In the genomic region with DNA sequence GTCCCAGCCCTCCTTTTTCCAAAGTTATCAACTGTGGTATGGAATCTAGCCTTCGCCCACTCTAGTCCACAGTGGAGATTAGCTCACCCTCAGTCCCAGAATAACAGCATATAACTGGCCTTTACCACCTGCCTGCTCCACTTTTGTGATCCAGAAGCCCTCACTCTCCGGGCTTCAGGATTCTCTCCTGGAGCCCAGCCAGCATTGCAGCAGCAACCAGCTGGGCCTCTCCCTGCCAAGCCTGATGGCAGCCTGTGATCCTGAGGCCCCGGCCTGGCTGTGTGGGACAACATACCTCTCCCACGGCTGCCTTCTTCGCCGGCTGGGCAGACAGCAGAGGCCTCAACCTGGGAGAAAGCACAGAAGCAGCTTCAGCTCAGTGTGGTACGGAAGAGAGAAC, we compare ENCODE assay signal across 11 mouse cellular contexts. TPM values are rescaled to one million over a fixed set of nuclear protein-coding genes. Genes with fewer than 3 reads are reported as not detected.
DNase-seq lines count a peak whose midpoint lies in the region; ATAC-seq and TF ChIP-seq lines count a peak whose summit lies in the region.
"Had no signal": no experiment of that assay in that cellular context is flagged by ENCODE, and none has a peak within 500 bp of the region (broad histone marks: within the 10 kb centered on the region; RNA-seq: fewer than 3 reads in every experiment).

No protein-coding gene starts in this region.

- peaks cover 31% of the 10 kb centered on the region for H3K4me1 ChIP-seq in cerebellum, adult 2 months (ENCODE audit: control insufficient read depth, insufficient read depth, low read length)
- peaks cover 40% of the 10 kb centered on the region for H3K4me1 ChIP-seq in heart, embryonic 13.5 days

- no peaks in the 10 kb centered on the region for H3K27me3 ChIP-seq in cerebellum, adult 2 months (ENCODE audit: control insufficient read depth, insufficient read depth, low read length)
- no peaks in the 10 kb centered on the region for H3K27me3 ChIP-seq in heart, embryonic 13.5 days (replicated peaks)

- no peak overlapping the region for H3K4me2 ChIP-seq in heart, embryonic 13.5 days

- TF ChIP-seq CTCF in layer of hippocampus, adult 2 months (conservative IDR thresholded peaks at IDR 0.05), result no peak
- TF ChIP-seq CTCF in cerebellum, adult 2 months (IDR thresholded peaks at IDR 0.05; ENCODE audit: borderline replicate concordance, insufficient read depth, low read depth, low read length), result no peak

- TF ChIP-seq POLR2A in cerebellum, adult 2 months (IDR thresholded peaks at IDR 0.05; ENCODE audit: borderline replicate concordance, insufficient read depth, low read length), result no peak

- peak overlapping the region; percentile 67 for H3K9ac ChIP-seq in heart, embryonic 13.5 days

- no peak overlapping the region for H3K4me3 ChIP-seq in layer of hippocampus, adult 2 months
- H3K4me3 ChIP-seq in cerebellum, adult 2 months (replicated peaks; ENCODE audit: insufficient read depth, low read depth, low read length), result no peak overlapping the region
- H3K4me3 ChIP-seq in heart, embryonic 13.5 days, result no peak overlapping the region
- H3K4me3 ChIP-seq: midbrain, embryonic 10.5 days had no signal

- ATAC-seq in cerebellum, adult (ENCODE audit: insufficient number of reproducible peaks, low FRiP score, low TSS enrichment), result peak; percentile 45; the same call in 1 of the 2 replicates
- ATAC-seq in heart, embryonic 13.5 days (ENCODE audit: extremely low read depth, insufficient number of reproducible peaks, low FRiP score, low TSS enrichment), result no peak

- no peak for DNase-seq in layer of hippocampus, adult 2 months (ENCODE audit: low spot score in 2 of 2)
- DNase-seq in layer of hippocampus, postnatal 25 days (ENCODE audit: extremely low spot score in 1 of 2, low spot score in 1 of 2), result no peak
- peak; percentile 72 to 83 for DNase-seq in cerebellum, adult 2 months
- DNase-seq in adrenal gland, adult 2 months, result no peak
- DNase-seq in thymus, postnatal 14 days, result no peak
- DNase-seq in layer of hippocampus, adult 8-10 months (ENCODE audit: low spot score in 2 of 2), result no peak
- DNase-seq: kidney, adult 11 months; lung, adult 2 months had no signal

- peaks cover 81% of the 10 kb centered on the region for H3K36me3 ChIP-seq in heart, embryonic 13.5 days

- H3K27ac ChIP-seq in layer of hippocampus, adult 2 months, result peak overlapping the region; percentile 1; the same call in 1 of the 2 replicates
- peak overlapping the region; percentile 37 for H3K27ac ChIP-seq in cerebellum, adult 2 months (ENCODE audit: insufficient read depth, low read length)
- peak overlapping the region; percentile 92 for H3K27ac ChIP-seq in heart, embryonic 13.5 days (replicated peaks)
- H3K27ac ChIP-seq: midbrain, embryonic 10.5 days had no signal

- 4% methylated on average over 7 of the region's 7 CpGs for WGBS in cerebellum, adult 2 months
- WGBS in heart, embryonic 13.5 days, result 50% methylated on average over 7 of the region's 7 CpGs

- no peaks in the 10 kb centered on the region for H3K9me3 ChIP-seq in heart, embryonic 13.5 days
- H3K9me3 ChIP-seq: midbrain, embryonic 10.5 days had no signal

RNA-seq across cellular contexts. Expression of a gene that starts 14.9 kb away (rescaled TPM):
- 10 to 100 TPM; 55.8 to 55.9 TPM for total RNA-seq in layer of hippocampus, adult 2 months (2021)
- 10 to 100 TPM; 55.3 to 56.5 TPM for total RNA-seq in layer of hippocampus, postnatal 25 days (2021)
- 61.6 and 68.6 TPM in 2 replicates for polyA plus RNA-seq in cerebellum, adult 2 months (2012; rRNA removed)
- polyA plus RNA-seq in heart, embryonic 13.5 days (2015; fragmentation: Nextera tagmentation; extraction: Ambion mirVana), result 21.7 and 22.0 TPM in 2 replicates
- total RNA-seq in adrenal gland, adult 2 months (2021), result 10 to 100 TPM; 14.6 to 24.7 TPM
- polyA plus RNA-seq in adrenal gland, adult 2 months (2012; rRNA removed), result 165 and 232 TPM in 2 replicates
- 10 to 100 TPM; 55.3 to 61.7 (median 58.9) TPM for total RNA-seq in layer of hippocampus, adult 8-10 months (2022)

RNA-seq across cellular contexts. Expression of a gene that starts 19.5 kb away (rescaled TPM):
- total RNA-seq in layer of hippocampus, adult 2 months (2021), result 10 to 100 TPM in 1 of 2 experiments, 1 to 10 TPM in 1; 9.8 to 10.1 TPM
- 10 to 100 TPM; 10.8 to 11.9 TPM for total RNA-seq in layer of hippocampus, postnatal 25 days (2021)
- polyA plus RNA-seq in cerebellum, adult 2 months (2012; rRNA removed), result 23.8 and 24.2 TPM in 2 replicates
- polyA plus RNA-seq in heart, embryonic 13.5 days (2015; fragmentation: Nextera tagmentation; extraction: Ambion mirVana), result 45.3 and 47.2 TPM in 2 replicates
- 10 to 100 TPM; 24.6 to 34.4 TPM for total RNA-seq in adrenal gland, adult 2 months (2021)
- 35.4 and 45.9 TPM in 2 replicates for polyA plus RNA-seq in adrenal gland, adult 2 months (2012; rRNA removed)
- 10 to 100 TPM in 3 of 4 experiments, 1 to 10 TPM in 1; 9.7 to 12.1 (median 11.1) TPM for total RNA-seq in layer of hippocampus, adult 8-10 months (2022)

RNA-seq across cellular contexts. Expression of a gene that starts 31.9 kb away (rescaled TPM):
- total RNA-seq in layer of hippocampus, adult 2 months (2021), result 10 to 100 TPM; 44.1 to 52.1 TPM
- 10 to 100 TPM; 40.3 to 46.3 TPM for total RNA-seq in layer of hippocampus, postnatal 25 days (2021)
- polyA plus RNA-seq in cerebellum, adult 2 months (2012; rRNA removed), result 23.0 and 24.4 TPM in 2 replicates
- polyA plus RNA-seq in heart, embryonic 13.5 days (2015; fragmentation: Nextera tagmentation; extraction: Ambion mirVana), result 2.5 and 2.7 TPM in 2 replicates
- total RNA-seq in adrenal gland, adult 2 months (2021), result 1 to 10 TPM; 3.5 to 6.1 TPM
- polyA plus RNA-seq in adrenal gland, adult 2 months (2012; rRNA removed), result 12.8 and 25.8 TPM in 2 replicates
- total RNA-seq in layer of hippocampus, adult 8-10 months (2022), result 10 to 100 TPM; 47.1 to 61.1 (median 56.9) TPM

RNA-seq across cellular contexts. Expression of a gene that starts 39.1 kb away (rescaled TPM):
- 10 to 100 TPM; 55.6 to 57.4 TPM for total RNA-seq in layer of hippocampus, adult 2 months (2021)
- total RNA-seq in layer of hippocampus, postnatal 25 days (2021), result 10 to 100 TPM; 46.6 to 61.8 TPM
- polyA plus RNA-seq in cerebellum, adult 2 months (2012; rRNA removed), result 52.0 and 52.4 TPM in 2 replicates
- 32.5 and 35.5 TPM in 2 replicates for polyA plus RNA-seq in heart, embryonic 13.5 days (2015; fragmentation: Nextera tagmentation; extraction: Ambion mirVana)
- total RNA-seq in adrenal gland, adult 2 months (2021), result 10 to 100 TPM; 41.9 to 46.8 TPM
- 70.6 and 71.2 TPM in 2 replicates for polyA plus RNA-seq in adrenal gland, adult 2 months (2012; rRNA removed)
- 10 to 100 TPM; 49.3 to 59.4 (median 57.4) TPM for total RNA-seq in layer of hippocampus, adult 8-10 months (2022)

RNA-seq across cellular contexts. Expression of a gene that starts 52.9 kb away (rescaled TPM):
- total RNA-seq in layer of hippocampus, adult 2 months (2021), result 10 to 100 TPM; 79.6 to 81.8 TPM
- total RNA-seq in layer of hippocampus, postnatal 25 days (2021), result 10 to 100 TPM; 94.2 to 97.8 TPM
- 136 and 151 TPM in 2 replicates for polyA plus RNA-seq in cerebellum, adult 2 months (2012; rRNA removed)
- 7.0 and 7.7 TPM in 2 replicates for polyA plus RNA-seq in heart, embryonic 13.5 days (2015; fragmentation: Nextera tagmentation; extraction: Ambion mirVana)
- 10 to 100 TPM; 38.7 to 42.1 TPM for total RNA-seq in adrenal gland, adult 2 months (2021)
- 51.9 and 66.9 TPM in 2 replicates for polyA plus RNA-seq in adrenal gland, adult 2 months (2012; rRNA removed)
- total RNA-seq in layer of hippocampus, adult 8-10 months (2022), result 100 to 1,000 TPM in 3 of 4 experiments, 10 to 100 TPM in 1; 89.5 to 110 (median 108) TPM

Comparison
In these comparisons a context has a peak if more than half of its experiments do, and no peak if none do; other contexts are left out.
1. DNase-seq: peak in cerebellum, adult 2 months (2 of 2); none in layer of hippocampus, adult 2 months (0 of 2), layer of hippocampus, postnatal 25 days (0 of 2), adrenal gland, adult 2 months (single experiment), thymus, postnatal 14 days (single experiment) and layer of hippocampus, adult 8-10 months (0 of 2).
2. H3K27ac ChIP-seq: peak in every context shown above with its lines; median percentile 92 in heart, embryonic 13.5 days; 37 in cerebellum, adult 2 months; 1 in layer of hippocampus, adult 2 months.
3. RNA of a gene that starts 31.9 kb away (total RNA-seq): 47.1 to 61.1 TPM in layer of hippocampus, adult 8-10 months, 44.1 to 52.1 TPM in layer of hippocampus, adult 2 months and 40.3 to 46.3 TPM in layer of hippocampus, postnatal 25 days; 3.5 to 6.1 TPM in adrenal gland, adult 2 months; every median in the first group is over 4 times any median in the second.